Mouse (Mus musculus): ENCODE measurements around the gene Fam8a1. TPM values are rescaled to one million over a fixed set of nuclear protein-coding genes. Genes with fewer than 3 reads are reported as not detected.

Gene Fam8a1
- polyA plus RNA-seq, 1 experiment from 2014 or later: 20.2 TPM

- no peak overlapping the region for H3K9ac ChIP-seq
- H3K4me1 ChIP-seq: no peaks in the 10 kb centered on the region
- H3K27ac ChIP-seq: no peak overlapping the region
- H3K9me3 ChIP-seq: peaks cover 8% of the 10 kb centered on the region
- H3K27me3 ChIP-seq: no peaks in the 10 kb centered on the region
- no peak for ATAC-seq (ENCODE audit: low FRiP score)
- 91% methylated on average over 6 of the region's 6 CpGs for WGBS
- 0 out of 2 replicates have a peak, but pooled peaks cover 2% of the 10 kb centered on the region for H3K36me3 ChIP-seq (replicated peaks)
- no peak overlapping the region for H3K4me2 ChIP-seq
- no peak overlapping the region for H3K4me3 ChIP-seq (replicated peaks)
These were observed 25.1 kb upstream of the Fam8a1 start for GRCm38 (mm10) chr13:46644175-46644574.

DNA sequence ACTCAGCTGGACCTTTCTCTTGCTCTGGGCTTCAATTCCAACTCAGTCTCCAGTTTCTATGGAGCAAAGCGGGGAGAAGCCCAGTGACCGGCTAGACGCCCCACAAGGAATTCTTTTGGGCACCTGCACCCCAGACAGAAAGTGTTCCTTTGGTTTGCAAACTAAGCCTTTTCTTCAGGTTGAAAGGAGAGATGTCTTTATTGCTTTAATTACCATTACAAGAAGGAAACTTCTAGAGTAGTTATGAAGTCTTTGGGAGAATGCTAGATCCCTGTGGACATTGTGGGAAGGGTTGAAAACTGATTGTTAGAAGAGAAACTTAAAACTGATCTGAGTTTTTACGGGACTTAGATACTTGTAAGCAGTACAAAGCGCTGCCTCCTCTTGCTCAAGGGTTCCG lies 23.8 kb upstream of the Fam8a1 start:
- Histone ChIP-seq H3K4me3 (replicated peaks) (no peak overlapping the region), H3K27me3 (no peaks in the 10 kb centered on the region), H3K9ac (no peak overlapping the region), H3K27ac (no peak overlapping the region), H3K4me1 (no peaks in the 10 kb centered on the region), H3K9me3 (peaks cover 8% of the 10 kb centered on the region), H3K4me2 (no peak overlapping the region), H3K36me3 (replicated peaks) (0 out of 2 replicates have a peak, but pooled peaks cover 2% of the 10 kb centered on the region)
- 73% methylated on average over 6 of the region's 6 CpGs for WGBS
- no peak for ATAC-seq (ENCODE audit: low FRiP score)

GRCm38 (mm10) chr13:46651853-46652252 lies 17.5 kb upstream of the Fam8a1 start:
- Histone ChIP-seq H3K4me1 (no peaks in the 10 kb centered on the region), H3K9me3 (peaks cover 5% of the 10 kb centered on the region; the same call in 1 of the 2 replicates), H3K27me3 (no peaks in the 10 kb centered on the region), H3K4me3 (replicated peaks) (no peak overlapping the region), H3K27ac (no peak overlapping the region), H3K9ac (no peak overlapping the region), H3K36me3 (replicated peaks) (no peaks in the 10 kb centered on the region), H3K4me2 (no peak overlapping the region)
- ATAC-seq (ENCODE audit: low FRiP score): no peak
- 95% methylated on average over 7 of the region's 7 CpGs for WGBS

GRCm38 (mm10) chr13:46652671-46653070 lies 16.7 kb upstream of the Fam8a1 start:
- WGBS: 93% methylated on average over 7 of the region's 7 CpGs
- H3K4me3 ChIP-seq (replicated peaks): no peak overlapping the region
- no peak for ATAC-seq (ENCODE audit: low FRiP score)

GRCm38 (mm10) chr13:46653671-46654070 lies 15.7 kb upstream of the Fam8a1 start:
- ATAC-seq (ENCODE audit: low FRiP score): no peak
- Histone ChIP-seq H3K4me1 (no peaks in the 10 kb centered on the region), H3K27ac (no peak overlapping the region), H3K4me3 (replicated peaks) (no peak overlapping the region), H3K9ac (no peak overlapping the region), H3K27me3 (no peaks in the 10 kb centered on the region), H3K4me2 (no peak overlapping the region), H3K9me3 (peaks cover 5% of the 10 kb centered on the region; the same call in 1 of the 2 replicates), H3K36me3 (replicated peaks) (no peaks in the 10 kb centered on the region)
- 70% methylated on average over 4 of the region's 4 CpGs for WGBS

More at GRCm38 (mm10) chr13:46652671-46653070, 16.7 kb upstream of the Fam8a1 start:
- Histone ChIP-seq H3K9ac (no peak overlapping the region), H3K27me3 (no peaks in the 10 kb centered on the region), H3K4me1 (no peaks in the 10 kb centered on the region), H3K4me2 (no peak overlapping the region), H3K9me3 (peaks cover 5% of the 10 kb centered on the region; the same call in 1 of the 2 replicates), H3K27ac (no peak overlapping the region), H3K36me3 (replicated peaks) (no peaks in the 10 kb centered on the region)

DNA sequence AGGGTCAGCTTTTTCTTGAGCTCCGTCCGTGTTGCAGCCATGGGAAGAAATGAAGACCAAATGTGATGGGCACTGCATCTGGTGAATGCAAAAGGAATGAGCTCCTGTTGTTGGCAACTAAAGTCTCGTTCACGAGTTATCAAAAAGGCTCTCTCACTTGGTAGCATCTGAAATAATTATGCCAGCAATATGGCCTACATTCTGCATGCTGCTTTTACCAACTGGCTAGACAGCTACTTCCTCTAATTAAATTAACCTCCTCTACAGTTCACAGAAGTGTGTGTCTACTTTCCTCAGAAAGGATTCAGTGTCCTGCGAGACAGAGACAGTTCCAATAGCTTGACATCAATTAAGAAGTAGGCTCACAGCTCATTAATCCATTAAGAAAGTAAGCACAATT lies 14.8 kb upstream of the Fam8a1 start:
- H3K9ac ChIP-seq: no peak overlapping the region
- H3K27ac ChIP-seq: no peak overlapping the region
- H3K4me2 ChIP-seq: no peak overlapping the region
- peaks cover 5% of the 10 kb centered on the region; the same call in 1 of the 2 replicates for H3K9me3 ChIP-seq
- H3K4me3 ChIP-seq (replicated peaks): no peak overlapping the region
- H3K27me3 ChIP-seq: no peaks in the 10 kb centered on the region
- no peaks in the 10 kb centered on the region for H3K36me3 ChIP-seq (replicated peaks)
- no peaks in the 10 kb centered on the region for H3K4me1 ChIP-seq
- ATAC-seq (ENCODE audit: low FRiP score): no peak
- WGBS: 75% methylated on average over 5 of the region's 5 CpGs

DNA sequence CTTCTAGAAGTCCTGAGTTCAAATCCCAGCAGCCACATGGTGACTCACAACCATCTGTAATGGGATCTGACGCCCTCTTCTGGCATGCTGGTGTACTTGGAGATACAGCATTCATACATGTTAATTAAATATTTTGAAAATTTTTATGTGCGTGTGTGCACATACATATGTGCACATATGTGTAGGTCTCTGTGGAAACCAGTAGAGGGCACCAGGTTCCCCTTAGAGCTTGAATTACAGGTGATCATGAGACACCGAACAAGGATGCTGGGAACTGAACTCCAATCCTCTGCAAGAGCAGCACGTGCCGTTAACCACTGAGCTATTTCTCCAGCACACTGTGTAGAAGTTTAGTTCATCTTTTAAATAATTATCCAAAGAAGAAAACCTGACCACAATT lies 10.1 kb upstream of the Fam8a1 start:
- no peak overlapping the region for H3K4me2 ChIP-seq
- no peak overlapping the region for H3K9ac ChIP-seq
- H3K27me3 ChIP-seq: no peaks in the 10 kb centered on the region
- H3K4me1 ChIP-seq: no peaks in the 10 kb centered on the region
- 87% methylated on average over 5 of the region's 5 CpGs for WGBS
- no peaks in the 10 kb centered on the region for H3K36me3 ChIP-seq (replicated peaks)
- no peak for ATAC-seq (ENCODE audit: low FRiP score)
- no peaks in the 10 kb centered on the region for H3K9me3 ChIP-seq
- no peak overlapping the region for H3K4me3 ChIP-seq (replicated peaks)
- no peak overlapping the region for H3K27ac ChIP-seq

DNA sequence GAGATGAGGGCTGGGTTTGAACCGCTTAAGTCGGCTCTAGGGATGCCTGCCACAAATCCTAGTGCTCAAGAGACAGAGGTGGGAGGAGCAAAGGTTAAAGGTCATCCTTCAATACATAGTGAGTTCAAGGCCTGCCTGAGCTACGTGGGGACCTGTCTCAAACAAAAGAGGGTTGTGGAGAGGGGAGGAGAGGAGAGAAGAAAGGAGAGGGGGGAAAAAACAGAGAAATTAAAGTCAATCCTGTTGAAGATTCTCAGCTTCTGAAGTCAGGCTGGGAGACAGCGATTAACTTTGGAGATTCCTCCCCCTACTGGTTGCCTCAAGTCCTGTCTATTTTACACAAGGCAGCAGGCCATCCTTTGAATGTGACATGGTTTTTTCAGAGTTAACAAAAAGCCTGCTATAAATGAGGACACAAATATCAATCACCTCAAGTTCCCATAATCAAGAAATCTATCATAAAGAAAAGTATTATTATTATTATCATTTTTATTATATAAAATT lies 5.8 kb upstream of the Fam8a1 start:
- H3K36me3 ChIP-seq (replicated peaks): no peaks in the 10 kb centered on the region
- H3K4me3 ChIP-seq (replicated peaks): no peak overlapping the region
- no peak overlapping the region for H3K9ac ChIP-seq
- WGBS: 30% methylated on average over 4 of the region's 4 CpGs
- H3K4me2 ChIP-seq: no peak overlapping the region
- H3K4me1 ChIP-seq: peaks cover 2% of the 10 kb centered on the region
- peaks cover 7% of the 10 kb centered on the region; the same call in 1 of the 2 replicates for H3K27me3 ChIP-seq
- no peaks in the 10 kb centered on the region for H3K9me3 ChIP-seq
- ATAC-seq (ENCODE audit: low FRiP score): no peak
- no peak overlapping the region for H3K27ac ChIP-seq

DNA sequence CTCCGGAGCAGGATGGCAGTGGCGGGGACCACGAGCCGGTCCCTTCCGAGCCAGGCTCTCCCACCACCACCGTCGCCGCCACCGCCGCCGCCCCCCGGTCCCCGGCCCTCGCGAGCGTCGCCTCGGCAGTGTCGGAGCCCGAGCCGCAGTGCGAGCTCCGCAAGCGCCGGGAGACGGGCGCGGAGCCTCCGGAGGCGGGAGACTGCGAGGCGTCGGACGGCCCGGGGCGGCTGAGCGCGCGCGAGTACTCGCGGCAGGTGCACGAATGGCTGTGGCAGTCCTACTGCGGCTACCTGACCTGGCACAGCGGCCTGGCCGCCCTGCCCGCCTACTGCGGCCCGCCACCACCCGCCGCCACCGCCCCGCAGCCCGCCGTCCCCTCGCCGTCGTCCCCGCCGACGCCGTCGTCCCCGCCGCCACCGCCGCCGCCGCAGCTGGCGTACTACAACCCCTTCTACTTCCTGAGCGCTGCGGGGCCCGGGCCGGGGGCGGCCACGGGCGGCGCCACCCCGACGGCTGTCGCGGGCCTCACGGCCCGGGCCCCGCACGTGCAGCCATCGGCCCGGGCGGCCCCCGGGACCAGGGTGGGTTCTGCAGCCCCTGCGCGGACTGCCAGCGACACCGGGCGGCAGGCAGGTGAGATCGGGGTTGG lies 424 bp downstream of the Fam8a1 start:
- peak overlapping the region; percentile 94 for H3K9ac ChIP-seq
- H3K4me1 ChIP-seq: peaks cover 15% of the 10 kb centered on the region
- H3K36me3 ChIP-seq (replicated peaks): peaks cover 30% of the 10 kb centered on the region
- 0% methylated on average over 62 of the region's 96 CpGs for WGBS
- H3K4me2 ChIP-seq: peak overlapping the region; percentile 89
- H3K27me3 ChIP-seq: peaks cover 7% of the 10 kb centered on the region; the same call in 1 of the 2 replicates
- ATAC-seq (ENCODE audit: low FRiP score): peak; percentile 66
- H3K27ac ChIP-seq: peak overlapping the region; percentile 87
- no peaks in the 10 kb centered on the region for H3K9me3 ChIP-seq
- H3K4me3 ChIP-seq (replicated peaks): peak overlapping the region; percentile 98

- 70% methylated on average over 9 of the region's 9 CpGs for WGBS
- peak overlapping the region; percentile 89 for H3K4me2 ChIP-seq
- peak overlapping the region; percentile 98 for H3K4me3 ChIP-seq (replicated peaks)
- H3K4me1 ChIP-seq: peaks cover 15% of the 10 kb centered on the region
- H3K9me3 ChIP-seq: no peaks in the 10 kb centered on the region
- no peak overlapping the region for H3K27ac ChIP-seq
- ATAC-seq (ENCODE audit: low FRiP score): no peak
- peak overlapping the region; percentile 94 for H3K9ac ChIP-seq
- H3K36me3 ChIP-seq (replicated peaks): peaks cover 37% of the 10 kb centered on the region
- peaks cover 7% of the 10 kb centered on the region; the same call in 1 of the 2 replicates for H3K27me3 ChIP-seq
These were observed 1.2 kb downstream of the Fam8a1 start for GRCm38 (mm10) chr13:46670514-46670913.

DNA sequence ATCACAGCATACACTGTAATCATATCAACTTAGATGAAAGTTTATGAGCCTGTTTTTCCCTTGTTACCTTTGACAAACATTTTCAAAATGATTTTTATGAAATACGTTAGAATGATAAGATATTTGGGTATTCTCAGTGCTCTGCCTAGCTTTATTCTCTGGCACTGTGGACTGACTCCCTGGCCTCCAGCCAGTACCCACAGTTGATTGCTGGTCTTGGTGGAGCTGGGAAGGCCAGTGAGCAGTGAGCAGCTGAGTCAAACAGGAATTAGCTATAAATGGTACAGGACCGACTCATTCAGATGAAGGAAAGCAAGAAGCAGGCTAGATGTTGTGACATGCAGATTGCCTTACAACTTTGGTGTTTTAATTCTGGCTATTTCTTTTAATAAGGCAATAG lies 5.3 kb downstream of the Fam8a1 start:
- WGBS: 93% methylated on average over 2 of the region's 2 CpGs
- Histone ChIP-seq H3K27me3 (no peaks in the 10 kb centered on the region), H3K9ac (no peak overlapping the region), H3K9me3 (no peaks in the 10 kb centered on the region), H3K4me1 (peaks cover 9% of the 10 kb centered on the region), H3K4me2 (no peak overlapping the region), H3K4me3 (replicated peaks) (no peak overlapping the region), H3K36me3 (replicated peaks) (peaks cover 54% of the 10 kb centered on the region), H3K27ac (no peak overlapping the region)
- ATAC-seq (ENCODE audit: low FRiP score): no peak

GRCm38 (mm10) chr13:46677721-46678120 lies 8.4 kb downstream of the Fam8a1 start:
- H3K9ac ChIP-seq: no peak overlapping the region
- H3K9me3 ChIP-seq: no peaks in the 10 kb centered on the region
- no peaks in the 10 kb centered on the region for H3K27me3 ChIP-seq
- no peaks in the 10 kb centered on the region for H3K4me1 ChIP-seq
- H3K27ac ChIP-seq: no peak overlapping the region
- H3K4me2 ChIP-seq: no peak overlapping the region
- H3K36me3 ChIP-seq (replicated peaks): peaks cover 59% of the 10 kb centered on the region
- ATAC-seq (ENCODE audit: low FRiP score): no peak
- 89% methylated on average over 4 of the region's 4 CpGs for WGBS
- H3K4me3 ChIP-seq (replicated peaks): no peak overlapping the region

- H3K4me2 ChIP-seq: no peak overlapping the region
- ATAC-seq (ENCODE audit: low FRiP score): no peak
- H3K27me3 ChIP-seq: no peaks in the 10 kb centered on the region
- 94% methylated on average over 2 of the region's 2 CpGs for WGBS
- peaks cover 62% of the 10 kb centered on the region for H3K36me3 ChIP-seq (replicated peaks)
- H3K4me3 ChIP-seq (replicated peaks): no peak overlapping the region
- H3K4me1 ChIP-seq: no peaks in the 10 kb centered on the region
- no peak overlapping the region for H3K27ac ChIP-seq
- no peak overlapping the region for H3K9ac ChIP-seq
- H3K9me3 ChIP-seq: no peaks in the 10 kb centered on the region
These were observed 13.6 kb downstream of the Fam8a1 start for GRCm38 (mm10) chr13:46682921-46683320.

All from forebrain, embryonic 12.5 days (tissue).